Mouse (Mus musculus) midbrain, embryonic 11.5 days (tissue): ENCODE measurements at regions not wholly inside any gene's neighbourhood (a gene's known extent, or its start where the extent isn't known, plus 50 kb on each side); places are given as distances from the start of the nearest gene placed in this dataset.
"Not testable (repeated sequence)": the region's sequence is repeated elsewhere in the genome, so short reads cannot be mapped to it uniquely, and the experiment has no call there.

Experiments
- ATAC-seq: fragments of 200-750 bp; cut with Nextera tagmentation; 2 replicates; pipeline ENCODE4 v1.8.0; 2017; ENCODE audit warnings: moderate TSS enrichment, moderate library complexity; ENCODE audit not compliant: low FRiP score
- DNase-seq: peaks from one replicate; pipeline ENCODE4 v3.0.0; 2015; ENCODE audit warnings: low spot score; ENCODE audit errors: missing footprints
- H3K27ac ChIP-seq: fragments of 300-500 bp; sonication (generic); 2 replicates; pipeline ENCODE4 v1.5.1; 2014; ENCODE audit warnings: low read depth, low read length
- H3K27me3 ChIP-seq: fragments of 300-500 bp; sonication (generic); 2 replicates; pipeline ENCODE4 v1.6.1; 2014; ENCODE audit warnings: mild to moderate bottlenecking, low read length, moderate library complexity, mixed read lengths; ENCODE audit not compliant: control insufficient read depth, insufficient read depth
- H3K36me3 ChIP-seq: fragments of 300-500 bp; sonication (generic); 2 replicates; pipeline ENCODE4 v1.6.1; 2014; ENCODE audit warnings: mild to moderate bottlenecking, low read length, moderate library complexity, mixed read lengths; ENCODE audit not compliant: control insufficient read depth, insufficient read depth
- H3K4me1 ChIP-seq: fragments of 300-500 bp; sonication (generic); 2 replicates; pipeline ENCODE4 v1.6.1; 2014; ENCODE audit warnings: low read length; ENCODE audit not compliant: control insufficient read depth, insufficient read depth
- H3K4me2 ChIP-seq: fragments of 300-500 bp; sonication (generic); 2 replicates; pipeline ENCODE4 v1.6.1; 2014; ENCODE audit warnings: mild to moderate bottlenecking, moderate library complexity
- H3K4me3 ChIP-seq: fragments of 300-500 bp; sonication (generic); 2 replicates; pipeline ENCODE4 v1.5.1; 2014; ENCODE audit warnings: low read depth, low read length
- H3K9ac ChIP-seq: fragments of 300-500 bp; sonication (generic); 2 replicates; pipeline ENCODE4 v1.6.1; 2014; ENCODE audit warnings: low read length
- H3K9me3 ChIP-seq: fragments of 300-500 bp; sonication (generic); 2 replicates; pipeline ENCODE4 v1.6.1; 2016; ENCODE audit warnings: low read length; ENCODE audit not compliant: control insufficient read depth
- WGBS: fragments of 180-500 bp; shearing (Covaris S2); extraction: QIAGEN DNeasy Blood & Tissue Kit; methylation state at CpG from one replicate; pipeline ENCODE4 v1.1.7; 2014; 5-methylcytosine and 5-hydroxymethylcytosine counted together

GRCm38 (mm10) chr1:8097046-8097445, 3289.4 kb downstream of the Gm37988 start:
- no peaks in the 10 kb centered on the region for H3K4me1 ChIP-seq
- H3K4me2 ChIP-seq, result no peak overlapping the region
- ATAC-seq, result no peak
- no peak overlapping the region for H3K4me3 ChIP-seq
- H3K9me3 ChIP-seq, result peaks cover 3% of the 10 kb centered on the region; the same call in 1 of the 2 replicates
- H3K36me3 ChIP-seq, result no peaks in the 10 kb centered on the region
- no peak overlapping the region for H3K9ac ChIP-seq
- no peak overlapping the region for H3K27ac ChIP-seq
- 69% methylated on average over 2 of the region's 2 CpGs for WGBS
- DNase-seq, result no peak
- H3K27me3 ChIP-seq, result no peaks in the 10 kb centered on the region

GRCm38 (mm10) chr1:8123021-8123420, 3290.9 kb upstream of the A830018L16Rik start:
- ATAC-seq, H3K9ac ChIP-seq, H3K4me1 ChIP-seq, H3K9me3 ChIP-seq, H3K4me2 ChIP-seq, H3K27ac ChIP-seq, H3K27me3 ChIP-seq, H3K4me3 ChIP-seq, H3K36me3 ChIP-seq: not testable (repeated sequence)
- DNase-seq, result peak; percentile 92
- WGBS, result 52% methylated on average over 8 of the region's 8 CpGs

- not testable (repeated sequence) for H3K9ac ChIP-seq, H3K9me3 ChIP-seq, H3K27ac ChIP-seq, H3K36me3 ChIP-seq, H3K4me2 ChIP-seq, ATAC-seq, H3K4me3 ChIP-seq, DNase-seq, H3K4me1 ChIP-seq, H3K27me3 ChIP-seq
- WGBS, result 70% methylated on average over 3 of the region's 3 CpGs
Observed at GRCm38 (mm10) chr1:8134434-8135433, 3279.2 kb upstream of the A830018L16Rik start.

GRCm38 (mm10) chr1:8142583-8142982, 3271.3 kb upstream of the A830018L16Rik start:
- no peaks in the 10 kb centered on the region for H3K27me3 ChIP-seq
- no peak overlapping the region for H3K9ac ChIP-seq
- ATAC-seq (no peak), DNase-seq (no peak)
- WGBS, result 77% methylated on average over 4 of the region's 4 CpGs
- no peaks in the 10 kb centered on the region for H3K36me3 ChIP-seq
- no peak overlapping the region for H3K4me2 ChIP-seq
- H3K9me3 ChIP-seq, result no peaks in the 10 kb centered on the region
- no peaks in the 10 kb centered on the region for H3K4me1 ChIP-seq
- no peak overlapping the region for H3K27ac ChIP-seq
- H3K4me3 ChIP-seq, result no peak overlapping the region

- H3K4me1 ChIP-seq, result no peaks in the 10 kb centered on the region
- DNase-seq (no peak), ATAC-seq (no peak)
- H3K27me3 ChIP-seq, result no peaks in the 10 kb centered on the region
- no peaks in the 10 kb centered on the region for H3K36me3 ChIP-seq
- no peak overlapping the region for H3K4me2 ChIP-seq
- H3K9me3 ChIP-seq, result no peaks in the 10 kb centered on the region
- H3K27ac ChIP-seq, result no peak overlapping the region
- no peak overlapping the region for H3K9ac ChIP-seq
- H3K4me3 ChIP-seq, result no peak overlapping the region
Observed at GRCm38 (mm10) chr1:8173196-8173595, 3240.7 kb upstream of the A830018L16Rik start.
